Mouse (Mus musculus): ENCODE data around the gene Mrpl35. TPM values are rescaled to one million over a fixed set of nuclear protein-coding genes. Genes with fewer than 3 reads are reported as not detected.

Mrpl35 gene
- polyA plus RNA-seq, 1 experiment from 2014 or later: 55.5 TPM

DNA sequence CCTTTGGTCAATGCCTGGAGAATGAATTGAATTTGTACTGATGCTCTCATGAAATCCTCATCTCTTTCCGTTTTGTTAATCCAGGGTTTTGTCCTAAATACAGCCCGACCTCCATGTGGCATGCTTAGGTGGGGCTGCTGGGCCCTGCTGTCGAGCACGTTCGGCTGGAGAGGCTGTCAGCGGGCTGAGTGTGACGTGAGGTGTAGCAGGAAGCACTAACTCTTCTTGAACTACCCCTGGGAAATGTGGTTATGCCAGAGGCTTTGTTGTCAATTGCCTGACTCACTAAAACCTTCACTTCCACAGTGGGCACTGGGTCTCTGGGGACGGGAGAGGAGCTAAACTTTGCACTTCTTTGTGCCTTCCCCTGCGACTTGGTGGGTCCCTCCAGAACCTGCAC lies 38.4 kb downstream of the Mrpl35 start:
- no peaks in the 10 kb centered on the region for H3K27me3 ChIP-seq
- H3K9ac ChIP-seq: no peak overlapping the region
- H3K36me3 ChIP-seq: no peaks in the 10 kb centered on the region
- no peaks in the 10 kb centered on the region for H3K9me3 ChIP-seq
- WGBS: 74% methylated on average over 9 of the region's 9 CpGs
- H3K4me2 ChIP-seq (replicated peaks): no peak overlapping the region
- ATAC-seq (ENCODE audit: insufficient number of reproducible peaks, insufficient read depth, low FRiP score, low TSS enrichment): no peak
- no peaks in the 10 kb centered on the region for H3K4me1 ChIP-seq
- no peak overlapping the region for H3K4me3 ChIP-seq
- H3K27ac ChIP-seq: no peak overlapping the region

DNA sequence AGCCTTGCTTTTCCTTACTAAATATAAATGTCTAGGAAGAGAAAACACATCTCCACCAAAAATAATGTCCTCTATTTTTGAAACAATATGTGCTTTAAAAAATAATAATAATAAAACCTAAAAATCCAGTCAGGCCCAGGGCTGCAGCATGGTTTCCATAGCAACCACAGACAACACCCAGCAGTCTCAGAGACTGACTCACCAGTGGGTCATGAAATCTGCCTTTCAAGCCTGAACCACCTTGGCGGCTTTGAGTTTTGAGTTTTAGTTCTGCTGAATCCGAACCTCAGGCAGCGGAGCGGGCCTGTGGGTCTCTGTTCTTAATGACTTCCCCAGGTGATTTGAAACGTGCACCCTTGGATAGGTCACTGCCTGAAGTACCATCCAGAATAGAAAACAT lies 43.6 kb downstream of the Mrpl35 start:
- no peak for ATAC-seq (ENCODE audit: insufficient number of reproducible peaks, insufficient read depth, low FRiP score, low TSS enrichment)
- Histone ChIP-seq H3K4me1 (no peaks in the 10 kb centered on the region), H3K27ac (no peak overlapping the region), H3K4me2 (replicated peaks) (no peak overlapping the region), H3K27me3 (no peaks in the 10 kb centered on the region), H3K4me3 (no peak overlapping the region), H3K9me3 (no peaks in the 10 kb centered on the region), H3K36me3 (no peaks in the 10 kb centered on the region), H3K9ac (no peak overlapping the region)
- WGBS: 88% methylated on average over 5 of the region's 5 CpGs

- 91% methylated on average over 7 of the region's 7 CpGs for WGBS
These were observed 46.3 kb downstream of the Mrpl35 start for GRCm38 (mm10) chr6:71780431-71780830.

DNA sequence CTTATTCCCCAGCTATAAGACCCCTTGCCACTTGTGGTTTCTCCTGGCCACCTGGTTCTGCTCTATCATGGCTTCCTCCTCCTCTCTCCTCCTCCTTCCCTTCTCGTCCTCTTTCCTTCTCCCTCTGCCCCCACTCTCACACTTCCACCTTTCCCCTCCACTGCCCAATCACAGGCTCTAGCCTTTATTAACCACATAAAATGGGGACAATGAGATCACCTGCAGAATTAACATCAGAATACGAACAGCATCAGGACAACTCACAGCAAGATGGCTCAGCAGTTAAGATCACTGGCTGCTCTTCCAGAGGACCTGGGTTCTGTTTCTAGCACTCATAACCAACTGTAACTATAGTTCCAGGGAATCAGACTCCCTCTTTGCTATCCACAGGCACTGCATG lies 46.9 kb downstream of the Mrpl35 start:
- no peak overlapping the region for H3K4me2 ChIP-seq (replicated peaks)
- H3K4me1 ChIP-seq: no peaks in the 10 kb centered on the region
- 75% methylated on average over 2 of the region's 2 CpGs for WGBS
- no peak for ATAC-seq (ENCODE audit: insufficient number of reproducible peaks, insufficient read depth, low FRiP score, low TSS enrichment)
- no peaks in the 10 kb centered on the region for H3K36me3 ChIP-seq
- no peaks in the 10 kb centered on the region for H3K9me3 ChIP-seq
- no peak overlapping the region for H3K27ac ChIP-seq
- H3K9ac ChIP-seq: no peak overlapping the region
- H3K4me3 ChIP-seq: no peak overlapping the region
- no peaks in the 10 kb centered on the region for H3K27me3 ChIP-seq

More at GRCm38 (mm10) chr6:71780431-71780830, 46.3 kb downstream of the Mrpl35 start:
- Histone ChIP-seq H3K36me3 (no peaks in the 10 kb centered on the region), H3K4me2 (replicated peaks) (no peak overlapping the region), H3K27ac (no peak overlapping the region), H3K9ac (no peak overlapping the region), H3K9me3 (no peaks in the 10 kb centered on the region), H3K4me1 (no peaks in the 10 kb centered on the region), H3K27me3 (no peaks in the 10 kb centered on the region), H3K4me3 (no peak overlapping the region)
- no peak for ATAC-seq (ENCODE audit: insufficient number of reproducible peaks, insufficient read depth, low FRiP score, low TSS enrichment)

DNA sequence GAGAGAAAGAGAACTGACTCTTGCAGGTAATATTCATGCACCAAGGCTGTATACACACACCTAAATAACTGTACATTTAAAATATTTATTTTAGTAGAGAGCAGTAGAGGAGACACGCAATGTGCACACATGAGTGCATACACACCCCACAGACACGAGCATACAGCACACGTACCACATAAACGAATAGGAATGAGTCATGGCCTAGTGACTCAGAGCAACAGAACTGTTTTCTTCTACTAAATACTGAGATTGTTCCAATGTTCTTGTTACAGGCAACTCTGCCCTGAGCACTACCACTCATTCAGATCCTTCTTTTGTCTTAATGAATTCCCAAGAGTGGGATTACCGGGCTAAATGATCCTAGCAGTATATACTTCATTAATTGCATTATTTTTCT lies 48.8 kb downstream of the Mrpl35 start:
- H3K4me3 ChIP-seq: no peak overlapping the region
- WGBS: 87% methylated on average over 5 of the region's 5 CpGs
- no peak overlapping the region for H3K4me2 ChIP-seq (replicated peaks)
- no peak overlapping the region for H3K27ac ChIP-seq
- no peak for ATAC-seq (ENCODE audit: insufficient number of reproducible peaks, insufficient read depth, low FRiP score, low TSS enrichment)
- H3K9ac ChIP-seq: no peak overlapping the region
- H3K9me3 ChIP-seq: no peaks in the 10 kb centered on the region
- H3K27me3 ChIP-seq: no peaks in the 10 kb centered on the region
- no peaks in the 10 kb centered on the region for H3K36me3 ChIP-seq
- no peaks in the 10 kb centered on the region for H3K4me1 ChIP-seq

GRCm38 (mm10) chr6:71772636-71773208 lies 54.0 kb downstream of the Mrpl35 start:
- no peaks in the 10 kb centered on the region for H3K4me1 ChIP-seq
- no peak overlapping the region for H3K4me3 ChIP-seq
- H3K4me2 ChIP-seq (replicated peaks): no peak overlapping the region
- no peaks in the 10 kb centered on the region for H3K36me3 ChIP-seq
- H3K27me3 ChIP-seq: no peaks in the 10 kb centered on the region
- no peak overlapping the region for H3K27ac ChIP-seq
- no peak overlapping the region for H3K9ac ChIP-seq
- WGBS: 81% methylated on average over 7 of the region's 7 CpGs
- ATAC-seq (ENCODE audit: insufficient number of reproducible peaks, insufficient read depth, low FRiP score, low TSS enrichment): no peak
- H3K9me3 ChIP-seq: no peaks in the 10 kb centered on the region

- no peak overlapping the region for H3K4me2 ChIP-seq (replicated peaks)
- WGBS: 92% methylated on average over 6 of the region's 6 CpGs
- no peaks in the 10 kb centered on the region for H3K4me1 ChIP-seq
- H3K9me3 ChIP-seq: no peaks in the 10 kb centered on the region
- H3K4me3 ChIP-seq: no peak overlapping the region
- H3K9ac ChIP-seq: no peak overlapping the region
- no peak for ATAC-seq (ENCODE audit: insufficient number of reproducible peaks, insufficient read depth, low FRiP score, low TSS enrichment)
- no peak overlapping the region for H3K27ac ChIP-seq
- no peaks in the 10 kb centered on the region for H3K27me3 ChIP-seq
- no peaks in the 10 kb centered on the region for H3K36me3 ChIP-seq
These were observed 54.6 kb downstream of the Mrpl35 start for GRCm38 (mm10) chr6:71772156-71772555.

DNA sequence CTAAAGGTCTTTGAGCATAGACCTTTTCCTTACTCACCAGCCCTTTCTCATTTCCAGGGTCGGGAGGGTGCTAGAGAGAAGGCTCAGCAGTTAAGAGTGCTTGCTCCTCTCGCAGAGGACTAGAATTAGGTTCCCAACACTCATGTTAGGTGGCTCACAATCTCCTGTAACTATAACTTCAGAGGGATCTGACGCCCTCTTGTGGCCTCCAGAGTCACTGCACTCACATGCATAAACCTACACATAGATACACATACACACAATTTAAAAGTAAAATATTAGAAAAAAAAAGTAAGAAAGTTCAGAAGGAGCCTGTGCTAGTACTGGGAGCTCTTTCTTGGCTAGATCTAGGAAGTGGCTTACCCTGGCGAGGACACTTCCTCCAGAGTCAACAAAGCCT lies 55.5 kb downstream of the Mrpl35 start:
- Histone ChIP-seq H3K4me3 (no peak overlapping the region), H3K27ac (no peak overlapping the region), H3K4me2 (replicated peaks) (no peak overlapping the region), H3K4me1 (no peaks in the 10 kb centered on the region), H3K9me3 (no peaks in the 10 kb centered on the region), H3K36me3 (no peaks in the 10 kb centered on the region), H3K9ac (no peak overlapping the region), H3K27me3 (no peaks in the 10 kb centered on the region)
- ATAC-seq (ENCODE audit: insufficient number of reproducible peaks, insufficient read depth, low FRiP score, low TSS enrichment): no peak
- 91% methylated on average over 4 of the region's 4 CpGs for WGBS

DNA sequence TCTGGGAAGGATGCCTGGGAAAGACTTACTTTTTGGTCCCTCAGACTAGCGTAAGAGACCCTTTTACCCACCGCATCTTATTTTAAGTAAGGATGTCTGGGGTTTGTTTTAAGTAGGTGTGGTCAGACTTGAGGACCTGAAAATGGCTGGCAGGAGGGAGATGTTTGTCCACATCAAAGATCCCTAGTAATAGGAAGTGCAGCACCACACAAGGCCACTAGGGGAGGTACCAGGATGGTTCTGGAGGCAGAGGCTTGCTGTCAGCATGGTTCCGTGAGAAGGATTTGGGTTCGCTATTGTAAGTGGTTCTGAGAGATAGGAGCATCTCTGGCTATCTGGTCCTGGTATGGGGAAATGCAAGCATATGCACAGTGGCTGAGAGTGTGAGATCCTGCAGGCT lies 55.9 kb downstream of the Mrpl35 start:
- no peak for ATAC-seq (ENCODE audit: insufficient number of reproducible peaks, insufficient read depth, low FRiP score, low TSS enrichment)
- Histone ChIP-seq H3K36me3 (no peaks in the 10 kb centered on the region), H3K27me3 (no peaks in the 10 kb centered on the region), H3K9ac (no peak overlapping the region), H3K4me1 (no peaks in the 10 kb centered on the region), H3K4me3 (no peak overlapping the region), H3K9me3 (no peaks in the 10 kb centered on the region), H3K4me2 (replicated peaks) (no peak overlapping the region), H3K27ac (no peak overlapping the region)
- WGBS: 94% methylated on average over 4 of the region's 4 CpGs

- H3K9ac ChIP-seq: no peak overlapping the region
- no peaks in the 10 kb centered on the region for H3K9me3 ChIP-seq
- H3K36me3 ChIP-seq: no peaks in the 10 kb centered on the region
- H3K4me2 ChIP-seq (replicated peaks): no peak overlapping the region
- no peak overlapping the region for H3K4me3 ChIP-seq
- H3K4me1 ChIP-seq: no peaks in the 10 kb centered on the region
- ATAC-seq (ENCODE audit: insufficient number of reproducible peaks, insufficient read depth, low FRiP score, low TSS enrichment): no peak
- H3K27ac ChIP-seq: no peak overlapping the region
- WGBS: 77% methylated on average over 12 of the region's 12 CpGs
- H3K27me3 ChIP-seq: no peaks in the 10 kb centered on the region
These were observed 56.7 kb downstream of the Mrpl35 start for GRCm38 (mm10) chr6:71769901-71770690.

GRCm38 (mm10) chr6:71767761-71768160 lies 59.0 kb downstream of the Mrpl35 start:
- H3K4me2 ChIP-seq (replicated peaks): no peak overlapping the region
- no peaks in the 10 kb centered on the region for H3K36me3 ChIP-seq
- H3K9ac ChIP-seq: no peak overlapping the region
- H3K4me3 ChIP-seq: no peak overlapping the region
- no peaks in the 10 kb centered on the region for H3K9me3 ChIP-seq
- H3K27me3 ChIP-seq: no peaks in the 10 kb centered on the region
- WGBS: 82% methylated on average over 4 of the region's 4 CpGs
- no peak for ATAC-seq (ENCODE audit: insufficient number of reproducible peaks, insufficient read depth, low FRiP score, low TSS enrichment)
- no peak overlapping the region for H3K27ac ChIP-seq
- no peaks in the 10 kb centered on the region for H3K4me1 ChIP-seq
